Mouse (Mus musculus) CH12.LX (cell line): ENCODE measurements at regions not wholly inside any gene's neighbourhood (a gene's known extent, or its start where the extent isn't known, plus 50 kb on each side); places are given as distances from the start of the nearest gene placed in this dataset.

Experiments
- CHD1 ChIP-seq: IDR thresholded peaks from 2 replicates; pipeline ENCODE4 v1.6.1; 2012; ENCODE audit warnings: low read depth, low read length, improper control_type of control experiment, inconsistent platforms
- CTCF ChIP-seq, 2 experiments: IDR thresholded peaks in 1 of 2; conservative IDR thresholded peaks in 1 of 2; 2 replicates each; pipeline ENCODE4 v1.5.1; 2011 to 2012; ENCODE audit warnings: low read depth in 2 of 2, low read length in 2 of 2, improper control_type of control experiment in 1 of 2, inconsistent platforms in 1 of 2, mild to moderate bottlenecking in 1 of 2, moderate library complexity in 1 of 2
- EP300 ChIP-seq: IDR thresholded peaks from 2 replicates; pipeline ENCODE4 v1.6.1; 2011; ENCODE audit warnings: low read length, improper control_type of control experiment
- HCFC1 ChIP-seq: IDR thresholded peaks from 2 replicates; pipeline ENCODE4 v1.6.1; 2012; ENCODE audit warnings: low read depth, mild to moderate bottlenecking, inconsistent platforms, low read length, improper control_type of control experiment
- KAT2A ChIP-seq: IDR thresholded peaks from 2 replicates; pipeline ENCODE4 v1.6.1; 2012; ENCODE audit warnings: low read length, improper control_type of control experiment, inconsistent platforms; ENCODE audit not compliant: insufficient replicate concordance
- MAX ChIP-seq: IDR thresholded peaks from 2 replicates; pipeline ENCODE4 v1.6.1; 2011; ENCODE audit warnings: low read length, improper control_type of control experiment
- NELFE ChIP-seq: IDR thresholded peaks from 2 replicates; pipeline ENCODE4 v1.6.1; 2011; ENCODE audit warnings: low read depth, low read length, improper control_type of control experiment
- POLR2A ChIP-seq: IDR thresholded peaks from 2 replicates; pipeline ENCODE4 v1.6.1; 2011; ENCODE audit warnings: low read depth, mild to moderate bottlenecking, improper control_type of control experiment, low read length
- RCOR1 ChIP-seq: conservative IDR thresholded peaks from 2 replicates; pipeline ENCODE4 v1.6.1; 2012; ENCODE audit warnings: low read depth, mild to moderate bottlenecking, inconsistent platforms, low read length, improper control_type of control experiment
- TBP ChIP-seq: conservative IDR thresholded peaks from 2 replicates; pipeline ENCODE4 v1.6.1; 2011; ENCODE audit warnings: low read depth, low read length, improper control_type of control experiment
- UBTF ChIP-seq: IDR thresholded peaks from 2 replicates; pipeline ENCODE4 v1.6.1; 2012; ENCODE audit warnings: low read depth, mild to moderate bottlenecking, inconsistent platforms, low read length, improper control_type of control experiment, moderate library complexity
- ZMIZ1 ChIP-seq: IDR thresholded peaks from 2 replicates; pipeline ENCODE4 v1.6.1; 2012; ENCODE audit warnings: low read depth, mild to moderate bottlenecking, inconsistent platforms, low read length, improper control_type of control experiment
- ZNF384 ChIP-seq: IDR thresholded peaks from 2 replicates; pipeline ENCODE4 v1.6.1; 2012; ENCODE audit warnings: low read depth, low read length, improper control_type of control experiment, inconsistent platforms

DNA sequence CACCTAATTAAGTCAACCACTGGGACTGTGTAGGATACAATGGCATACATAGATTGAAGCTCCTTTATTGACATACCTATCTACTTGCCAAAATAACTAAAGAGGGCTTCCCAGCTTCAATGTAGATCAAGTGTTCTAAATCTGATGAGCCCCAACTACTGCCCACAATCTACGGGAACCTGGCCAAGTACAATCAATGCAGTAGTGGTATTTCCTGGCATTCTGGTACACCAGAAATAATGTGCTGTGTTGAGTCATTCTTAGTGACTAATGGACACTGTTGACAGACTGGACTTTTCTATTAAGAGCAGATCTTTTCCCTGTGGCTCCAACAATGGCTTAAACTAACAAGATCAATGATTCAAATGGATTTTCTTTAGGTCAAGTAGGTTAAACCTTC is 626.7 kb downstream of the Plxdc2 start:
- TF ChIP-seq CTCF (conservative IDR thresholded peaks at IDR 0.05 in 1 of 2, IDR thresholded peaks at IDR 0.05 in 1 of 2; ENCODE audit: low read depth in 2 of 2, low read length in 2 of 2): no peak
- no peak for TF ChIP-seq ZNF384
- TF ChIP-seq TBP: no peak
- no peak for TF ChIP-seq CHD1
- TF ChIP-seq POLR2A: no peak
- no peak for TF ChIP-seq UBTF
- no peak for TF ChIP-seq NELFE
- TF ChIP-seq HCFC1: no peak
- no peak for TF ChIP-seq EP300
- TF ChIP-seq ZMIZ1: no peak
- no peak for TF ChIP-seq MAX
- no peak for TF ChIP-seq KAT2A
- TF ChIP-seq RCOR1: no peak
